Mouse (Mus musculus) midbrain, embryonic 16.5 days (tissue): Measurements from ENCODE around the gene Cpped1. TPM values are rescaled to one million over a fixed set of nuclear protein-coding genes. Genes with fewer than 3 reads are reported as not detected.
A peak's percentile ranks its signal among the peaks of the same experiment; 100 is the strongest.

ENCODE experiments used
- ATAC-seq: fragments of 200-750 bp; cut with Nextera tagmentation; 2 replicates; pipeline ENCODE4 v1.8.0; 2017; ENCODE audit warnings: moderate TSS enrichment
- H3K27ac ChIP-seq: fragments of 300-500 bp; sonication (generic); 2 replicates; pipeline ENCODE4 v1.5.1; 2014; ENCODE audit warnings: mild to moderate bottlenecking, low read length, mixed read lengths
- H3K27me3 ChIP-seq: fragments of 300-500 bp; sonication (generic); 2 replicates; pipeline ENCODE4 v1.6.1; 2014; ENCODE audit warnings: low read depth, low read length, mixed read lengths; ENCODE audit not compliant: control insufficient read depth, insufficient read depth
- H3K36me3 ChIP-seq: fragments of 300-500 bp; sonication (generic); 2 replicates; pipeline ENCODE4 v1.6.1; 2014; ENCODE audit warnings: mild to moderate bottlenecking, low read length, moderate library complexity, mixed read lengths; ENCODE audit not compliant: control insufficient read depth, insufficient read depth
- H3K4me1 ChIP-seq: fragments of 300-500 bp; sonication (generic); 2 replicates; pipeline ENCODE4 v1.6.1; 2014; ENCODE audit warnings: mild to moderate bottlenecking, low read length, mixed read lengths; ENCODE audit not compliant: control insufficient read depth, insufficient read depth
- H3K4me2 ChIP-seq: fragments of 300-500 bp; sonication (generic); 2 replicates; pipeline ENCODE4 v1.6.1; 2014; ENCODE audit warnings: mild to moderate bottlenecking, low read length, mixed read lengths
- H3K4me3 ChIP-seq: fragments of 300-500 bp; sonication (generic); 2 replicates; pipeline ENCODE4 v1.5.1; 2014; ENCODE audit warnings: low read depth, mild to moderate bottlenecking, low read length, moderate library complexity, mixed read lengths
- H3K9ac ChIP-seq: fragments of 300-500 bp; sonication (generic); 2 replicates; pipeline ENCODE4 v1.6.1; 2014; ENCODE audit warnings: low read depth, low read length, mixed read lengths
- H3K9me3 ChIP-seq: fragments of 300-500 bp; sonication (generic); replicated peaks from 2 replicates; pipeline ENCODE4 v1.6.1; 2014; ENCODE audit warnings: mild to moderate bottlenecking, low read length, mixed read lengths; ENCODE audit not compliant: control insufficient read depth, poor library complexity, severe bottlenecking
- WGBS: fragments of 180-500 bp; shearing (Covaris S2); extraction: QIAGEN DNeasy Blood & Tissue Kit; methylation state at CpG from one replicate; pipeline ENCODE4 v1.1.7; 2014; 5-methylcytosine and 5-hydroxymethylcytosine counted together
- polyA plus RNA-seq: library from polyadenylated mRNA; unstranded; fragments of >200 nt; fragmentation: Nextera tagmentation; extraction: Ambion mirVana; gene quantifications from 2 replicates; pipeline ENCODE4 v1.2.1, GENCODE M21; 2015

Gene Cpped1
- polyA plus RNA-seq, 1 experiment from 2014 or later, result 15.6 TPM

GRCm38 (mm10) chr16:11820791-11821190, 88.5 kb downstream of the Cpped1 start:
- H3K27me3 ChIP-seq, result no peaks in the 10 kb centered on the region
- no peaks in the 10 kb centered on the region for H3K36me3 ChIP-seq
- peaks cover 19% of the 10 kb centered on the region for H3K4me1 ChIP-seq
- no peak overlapping the region for H3K4me2 ChIP-seq
- H3K4me3 ChIP-seq, result no peak overlapping the region
- H3K9ac ChIP-seq, result no peak overlapping the region
- no peak overlapping the region for H3K27ac ChIP-seq
- H3K9me3 ChIP-seq, result no peaks in the 10 kb centered on the region
- ATAC-seq, result no peak
- WGBS, result 79% methylated on average over 7 of the region's 7 CpGs

GRCm38 (mm10) chr16:11814935-11815650, 94.2 kb downstream of the Cpped1 start:
- Histone ChIP-seq H3K9ac (no peak overlapping the region), H3K27ac (no peak overlapping the region)
- peak; percentile 48; the same call in 1 of the 2 replicates for ATAC-seq

GRCm38 (mm10) chr16:11812119-11812518, 97.1 kb downstream of the Cpped1 start:
- ATAC-seq, result no peak
- H3K36me3 ChIP-seq, result no peaks in the 10 kb centered on the region
- H3K9ac ChIP-seq, result no peak overlapping the region
- H3K4me3 ChIP-seq, result no peak overlapping the region
- WGBS, result 75% methylated on average over 8 of the region's 8 CpGs
- H3K27me3 ChIP-seq, result no peaks in the 10 kb centered on the region
- no peak overlapping the region for H3K27ac ChIP-seq
- H3K9me3 ChIP-seq, result no peaks in the 10 kb centered on the region
- H3K4me1 ChIP-seq, result 0 out of 2 replicates have a peak, but pooled peaks cover 3% of the 10 kb centered on the region
- H3K4me2 ChIP-seq, result no peak overlapping the region

More at GRCm38 (mm10) chr16:11814935-11815650, 94.2 kb downstream of the Cpped1 start:
- Histone ChIP-seq H3K4me3 (no peak overlapping the region), H3K27me3 (no peaks in the 10 kb centered on the region), H3K9me3 (no peaks in the 10 kb centered on the region), H3K4me2 (no peak overlapping the region), H3K4me1 (0 out of 2 replicates have a peak, but pooled peaks cover 3% of the 10 kb centered on the region), H3K36me3 (no peaks in the 10 kb centered on the region)
- WGBS, result 56% methylated on average over 10 of the region's 10 CpGs

- 45% methylated on average over 8 of the region's 8 CpGs for WGBS
- no peak overlapping the region for H3K27ac ChIP-seq
- H3K27me3 ChIP-seq, result no peaks in the 10 kb centered on the region
These were observed 99.6 kb downstream of the Cpped1 start for GRCm38 (mm10) chr16:11809615-11810014.

GRCm38 (mm10) chr16:11801960-11802539, 107.2 kb downstream of the Cpped1 start:
- Histone ChIP-seq H3K9me3 (no peaks in the 10 kb centered on the region), H3K4me2 (no peak overlapping the region), H3K4me3 (no peak overlapping the region), H3K4me1 (0 out of 2 replicates have a peak, but pooled peaks cover 1% of the 10 kb centered on the region), H3K27me3 (no peaks in the 10 kb centered on the region), H3K27ac (no peak overlapping the region), H3K9ac (no peak overlapping the region), H3K36me3 (no peaks in the 10 kb centered on the region)
- peak; percentile 37; the same call in 1 of the 2 replicates for ATAC-seq
- WGBS, result 88% methylated on average over 7 of the region's 7 CpGs

More at GRCm38 (mm10) chr16:11809615-11810014, 99.6 kb downstream of the Cpped1 start:
- Histone ChIP-seq H3K9ac (no peak overlapping the region), H3K4me2 (no peak overlapping the region), H3K36me3 (no peaks in the 10 kb centered on the region), H3K9me3 (no peaks in the 10 kb centered on the region), H3K4me1 (no peaks in the 10 kb centered on the region), H3K4me3 (no peak overlapping the region)
- ATAC-seq, result no peak

- no peak for ATAC-seq
- whole genome bisulfite sequencing, result 76% methylated on average over 7 of the region's 7 CpGs
These were observed 113.3 kb downstream of the Cpped1 start for GRCm38 (mm10) chr16:11795758-11796460.

GRCm38 (mm10) chr16:11794628-11795027, 114.6 kb downstream of the Cpped1 start:
- no peak overlapping the region for H3K27ac ChIP-seq
- no peak overlapping the region for H3K4me3 ChIP-seq
- 51% methylated on average over 4 of the region's 4 CpGs for WGBS
- no peaks in the 10 kb centered on the region for H3K9me3 ChIP-seq
- H3K4me1 ChIP-seq, result 0 out of 2 replicates have a peak, but pooled peaks cover 3% of the 10 kb centered on the region
- H3K36me3 ChIP-seq, result no peaks in the 10 kb centered on the region
- no peak overlapping the region for H3K9ac ChIP-seq
- H3K27me3 ChIP-seq, result no peaks in the 10 kb centered on the region
- ATAC-seq, result no peak
- H3K4me2 ChIP-seq, result no peak overlapping the region

More at GRCm38 (mm10) chr16:11795758-11796460, 113.3 kb downstream of the Cpped1 start:
- H3K9ac ChIP-seq, result no peak overlapping the region
- no peak overlapping the region for H3K4me3 ChIP-seq
- H3K4me2 ChIP-seq, result no peak overlapping the region
- H3K27ac ChIP-seq, result no peak overlapping the region
- H3K4me1 ChIP-seq, result 0 out of 2 replicates have a peak, but pooled peaks cover 3% of the 10 kb centered on the region
- H3K36me3 ChIP-seq, result no peaks in the 10 kb centered on the region
- H3K9me3 ChIP-seq, result no peaks in the 10 kb centered on the region
- no peaks in the 10 kb centered on the region for H3K27me3 ChIP-seq

GRCm38 (mm10) chr16:11793391-11793790, 115.9 kb downstream of the Cpped1 start:
- Histone ChIP-seq H3K4me3 (no peak overlapping the region), H3K9ac (no peak overlapping the region), H3K27me3 (no peaks in the 10 kb centered on the region), H3K9me3 (no peaks in the 10 kb centered on the region), H3K4me1 (0 out of 2 replicates have a peak, but pooled peaks cover 3% of the 10 kb centered on the region), H3K27ac (no peak overlapping the region), H3K4me2 (no peak overlapping the region), H3K36me3 (no peaks in the 10 kb centered on the region)
- 33% methylated on average over 2 of the region's 2 CpGs for WGBS
- no peak for ATAC-seq
